Mouse (Mus musculus) liver, embryonic 14.5 days (tissue): ENCODE data around the gene Ehbp1l1. TPM values are rescaled to one million over a fixed set of nuclear protein-coding genes. Genes with fewer than 3 reads are reported as not detected.

Source experiments
- ATAC-seq: fragments of 200-750 bp; cut with Nextera tagmentation; 2 replicates; pipeline ENCODE4 v1.8.0; 2017; ENCODE audit warnings: moderate number of reproducible peaks, mild to moderate bottlenecking, moderate library complexity; ENCODE audit not compliant: insufficient read depth
- DNase-seq, 3 experiments: peaks; one replicate each; pipeline ENCODE4 v3.0.0-alpha.2; 2012 to 2013; ENCODE audit warnings: low read depth in 3 of 3, low spot score in 3 of 3
- H3K27ac ChIP-seq: fragments of 300-500 bp; sonication (generic); 2 replicates; pipeline ENCODE4 v1.5.1; 2014; ENCODE audit warnings: moderate library complexity, mild to moderate bottlenecking, control low read depth, inconsistent platforms
- H3K27me3 ChIP-seq: fragments of 300-500 bp; sonication (generic); 2 replicates; pipeline ENCODE4 v1.6.1; 2014; ENCODE audit warnings: mild to moderate bottlenecking, low read length, moderate library complexity; ENCODE audit not compliant: control insufficient read depth, insufficient read depth
- H3K36me3 ChIP-seq: fragments of 300-500 bp; sonication (generic); replicated peaks from 2 replicates; pipeline ENCODE4 v1.6.1; 2014; ENCODE audit warnings: low read depth; ENCODE audit not compliant: control insufficient read depth, insufficient read depth
- H3K4me1 ChIP-seq, 2 experiments: fragments of 200-500 bp in 1 of 2; fragments of 300-500 bp in 1 of 2; sonication (generic) in 1 of 2; replicated peaks; 2 replicates each; pipeline ENCODE4 v1.6.1; 2012 to 2014; ENCODE audit warnings: antibody characterized with exemption in 1 of 2, inconsistent platforms in 1 of 2, low read length in 1 of 2; ENCODE audit not compliant: control insufficient read depth in 2 of 2, insufficient read depth in 2 of 2
- H3K4me2 ChIP-seq: fragments of 300-500 bp; sonication (generic); 2 replicates; pipeline ENCODE4 v1.6.1; 2014; ENCODE audit warnings: low read depth, mild to moderate bottlenecking, control low read depth, moderate library complexity
- H3K4me3 ChIP-seq, 2 experiments: fragments of 200-500 bp in 1 of 2; fragments of 300-500 bp in 1 of 2; sonication (generic) in 1 of 2; 2 replicates each; pipeline ENCODE4 v1.5.1; 2012 to 2014; ENCODE audit warnings: low read depth in 2 of 2, low read length in 2 of 2, mild to moderate bottlenecking in 2 of 2, control low read depth in 1 of 2, inconsistent platforms in 1 of 2, moderate library complexity in 1 of 2; ENCODE audit not compliant: insufficient read depth in 1 of 2
- H3K9ac ChIP-seq: fragments of 300-500 bp; sonication (generic); replicated peaks from 2 replicates; pipeline ENCODE4 v1.6.1; 2014; ENCODE audit warnings: mild to moderate bottlenecking, control low read depth, moderate library complexity
- H3K9me3 ChIP-seq: fragments of 300-500 bp; sonication (generic); 2 replicates; pipeline ENCODE4 v1.6.1; 2016; ENCODE audit warnings: low read length, mixed read lengths; ENCODE audit not compliant: control insufficient read depth
- CTCF ChIP-seq: IDR thresholded peaks from 2 replicates; pipeline ENCODE4 v1.5.1; 2016; ENCODE audit warnings: antibody characterized with exemption, low read depth, control low read depth
- EP300 ChIP-seq: IDR thresholded peaks from 2 replicates; pipeline ENCODE4 v1.6.1; 2016; ENCODE audit warnings: antibody characterized with exemption, low read depth
- WGBS: fragments of 180-500 bp; shearing (Covaris S2); extraction: QIAGEN DNeasy Blood & Tissue Kit; methylation state at CpG from one replicate; pipeline ENCODE4 v1.1.7; 2014; ENCODE audit not compliant: insufficient replicate concordance; 5-methylcytosine and 5-hydroxymethylcytosine counted together
- polyA plus RNA-seq, 2 experiments: library from polyadenylated mRNA; depleted of rRNA in 1 of 2; stranded (reverse) in 1 of 2; unstranded in 1 of 2; fragments of >200 nt; fragmentation: Nextera tagmentation in 1 of 2; extraction: Ambion mirVana in 1 of 2; gene quantifications; 2 replicates each; pipeline versions ENCODE4 v1.2.1 to v1.2.3; 2012 to 2014

Ehbp1l1 gene
- polyA plus RNA-seq, 2 experiments: 66.0 to 95.5 TPM

GRCm38 (mm10) chr19:5731264-5731978 is 5.3 kb upstream of the Ehbp1l1 start:
- peak; percentile 78 to 83 (median 82) for DNase-seq
- Histone ChIP-seq H3K27ac (no peak overlapping the region; the same call in 1 of the 2 replicates), H3K36me3 (no peaks in the 10 kb centered on the region; the same call in 1 of the 2 replicates), H3K9me3 (no peaks in the 10 kb centered on the region), H3K4me3 (peak overlapping the region; percentile 62 to 80), H3K27me3 (peaks cover 6% of the 10 kb centered on the region), H3K4me1 (peaks cover 26 to 32% of the 10 kb centered on the region in 2 experiments), H3K4me2 (peak overlapping the region; percentile 95), H3K9ac (peak overlapping the region; percentile 50)
- 1% methylated on average over 47 of the region's 47 CpGs for WGBS
- peak; percentile 42 for ATAC-seq
- TF ChIP-seq CTCF (no peak), EP300 (peak; percentile 10; the same call in 1 of the 2 replicates)

- DNase-seq: no peak
- TF ChIP-seq CTCF: no peak
- no peak for TF ChIP-seq EP300
- Histone ChIP-seq H3K9me3 (no peaks in the 10 kb centered on the region), H3K4me3 (peak overlapping the region; percentile 62 to 80), H3K36me3 (no peaks in the 10 kb centered on the region; the same call in 1 of the 2 replicates), H3K4me1 (peaks cover 26 to 32% of the 10 kb centered on the region in 2 experiments), H3K27ac (no peak overlapping the region; the same call in 1 of the 2 replicates), H3K4me2 (peak overlapping the region; percentile 95), H3K27me3 (peaks cover 6% of the 10 kb centered on the region), H3K9ac (peak overlapping the region; percentile 50)
- no peak for ATAC-seq
- WGBS: 70% methylated on average over 29 of the region's 29 CpGs
Observed at GRCm38 (mm10) chr19:5730314-5731186, 4.4 kb upstream of the Ehbp1l1 start.

GRCm38 (mm10) chr19:5729444-5729815 is 3.3 kb upstream of the Ehbp1l1 start, which contains the start of gene Fam89b:
Fam89b (minus strand) TSS chr19:5729653.
- peaks cover 3% of the 10 kb centered on the region; the same call in 1 of the 2 replicates for H3K36me3 ChIP-seq
- DNase-seq (peak; percentile 75 to 82 (median 77)), ATAC-seq (peak; percentile 47)
- no peaks in the 10 kb centered on the region for H3K9me3 ChIP-seq
- WGBS: under 1% methylated on average over 37 of the region's 37 CpGs
- peaks cover 26 to 32% of the 10 kb centered on the region in 2 experiments for H3K4me1 ChIP-seq
- peak within 1 kb of the TSS; percentile 74 to 96 for H3K4me3 ChIP-seq
- peak within 1 kb of the TSS; percentile 95 for H3K4me2 ChIP-seq
- H3K27ac ChIP-seq: peak within 1 kb of the TSS; percentile 98
- H3K27me3 ChIP-seq: no peaks in the 10 kb centered on the region
- no peak for TF ChIP-seq EP300
- TF ChIP-seq CTCF: no peak
- peak within 1 kb of the TSS; percentile 96 for H3K9ac ChIP-seq

- H3K4me1 ChIP-seq: peaks cover 29 to 38% of the 10 kb centered on the region in 2 experiments
- H3K4me2 ChIP-seq: peak overlapping the region; percentile 95
- peak overlapping the region; percentile 74 to 96 for H3K4me3 ChIP-seq
- ATAC-seq: no peak
- no peak for DNase-seq
- H3K9me3 ChIP-seq: no peaks in the 10 kb centered on the region
- H3K27ac ChIP-seq: peak overlapping the region; percentile 98
- WGBS: 11% methylated on average over 37 of the region's 37 CpGs
- peaks cover 9% of the 10 kb centered on the region; the same call in 1 of the 2 replicates for H3K36me3 ChIP-seq
- TF ChIP-seq CTCF (no peak), EP300 (no peak)
- peak overlapping the region; percentile 96 for H3K9ac ChIP-seq
- no peaks in the 10 kb centered on the region for H3K27me3 ChIP-seq
Observed at GRCm38 (mm10) chr19:5728631-5729443, 2.7 kb upstream of the Ehbp1l1 start.
